Mouse (Mus musculus): ENCODE data around the gene Hivep3.

Hivep3 gene

DNA sequence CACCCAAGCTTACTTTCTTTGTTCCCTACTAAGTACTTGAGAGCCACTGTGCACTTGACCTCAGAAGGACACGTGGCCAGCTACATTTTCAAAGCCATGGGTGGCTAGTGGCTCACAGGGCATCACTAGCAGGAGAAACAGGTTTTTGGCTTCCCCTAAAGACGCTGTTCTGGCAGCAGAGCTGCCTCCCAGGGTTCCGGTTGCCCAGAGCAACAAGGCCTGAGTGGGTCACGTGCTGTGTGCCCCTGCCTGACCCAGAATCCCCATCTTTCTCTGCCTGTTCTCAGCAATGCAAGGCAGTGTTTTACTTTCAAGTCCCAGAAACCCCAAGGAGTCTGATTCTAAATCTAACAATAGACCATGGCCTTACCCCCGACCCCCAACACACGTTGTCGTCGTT is 198.3 kb downstream of the Hivep3 start:
- Histone ChIP-seq H3K36me3 (ENCODE audit: insufficient read depth, low read length) (no peaks in the 10 kb centered on the region), H3K4me3 (replicated peaks; ENCODE audit: low read length) (no peak overlapping the region), H3K4me1 (replicated peaks; ENCODE audit: low read depth, low read length) (no peaks in the 10 kb centered on the region), H3K27me3 (ENCODE audit: insufficient read depth, low read length) (no peaks in the 10 kb centered on the region), H3K9me3 (ENCODE audit: low read length) (peaks cover 7% of the 10 kb centered on the region)
- no peak for TF ChIP-seq CTCF (conservative IDR thresholded peaks at IDR 0.05; ENCODE audit: low read length)
- TF ChIP-seq POU5F1 (IDR thresholded peaks at IDR 0.05; ENCODE audit: borderline replicate concordance, low read length), result no peak
- TF ChIP-seq NANOG (IDR thresholded peaks at IDR 0.05; ENCODE audit: borderline replicate concordance, low read length), result no peak

DNA sequence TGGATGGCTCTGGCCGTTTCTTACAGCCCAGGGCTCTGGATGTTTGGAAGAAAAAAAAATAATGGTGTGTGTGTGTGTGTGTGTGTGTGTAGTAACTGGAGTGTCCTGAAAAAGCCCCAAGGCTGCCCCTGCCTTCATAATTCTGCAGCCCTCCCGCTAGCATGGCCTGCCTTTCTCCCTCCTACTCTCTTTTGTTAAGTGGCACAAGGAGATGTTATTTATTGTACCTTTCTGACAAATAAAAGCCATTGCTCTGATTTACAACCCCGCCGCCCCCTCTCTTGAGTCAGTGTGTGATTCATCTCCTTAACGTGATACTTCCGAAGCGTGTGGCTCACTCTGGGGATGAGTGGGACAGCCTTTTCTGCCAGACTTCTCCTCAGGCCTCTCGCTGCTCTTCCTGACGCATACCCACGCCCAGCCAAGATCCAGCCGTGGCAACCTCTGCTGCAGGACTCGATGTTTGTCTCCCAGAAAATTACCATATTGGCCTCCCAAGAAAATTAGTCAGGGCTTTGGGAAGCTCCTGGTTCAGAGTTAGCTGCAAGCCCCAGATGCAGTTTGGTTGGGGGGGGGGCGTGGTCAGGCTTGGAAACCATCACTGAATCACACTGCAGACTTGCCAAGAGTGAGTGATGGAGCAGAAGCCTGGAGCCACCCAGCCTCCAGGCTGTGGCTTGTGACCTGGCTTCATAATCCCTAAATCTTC is 199.1 kb downstream of the Hivep3 start:
- H3K9me3 ChIP-seq (ENCODE audit: low read length), result peaks cover 7% of the 10 kb centered on the region
- no peak overlapping the region for H3K4me3 ChIP-seq (replicated peaks; ENCODE audit: low read length)
- no peaks in the 10 kb centered on the region for H3K27me3 ChIP-seq (ENCODE audit: insufficient read depth, low read length)
- TF ChIP-seq NANOG (IDR thresholded peaks at IDR 0.05; ENCODE audit: borderline replicate concordance, low read length) (no peak), POU5F1 (IDR thresholded peaks at IDR 0.05; ENCODE audit: borderline replicate concordance, low read length) (no peak)
- H3K4me1 ChIP-seq (replicated peaks; ENCODE audit: low read depth, low read length), result no peaks in the 10 kb centered on the region
- no peaks in the 10 kb centered on the region for H3K36me3 ChIP-seq (ENCODE audit: insufficient read depth, low read length)

DNA sequence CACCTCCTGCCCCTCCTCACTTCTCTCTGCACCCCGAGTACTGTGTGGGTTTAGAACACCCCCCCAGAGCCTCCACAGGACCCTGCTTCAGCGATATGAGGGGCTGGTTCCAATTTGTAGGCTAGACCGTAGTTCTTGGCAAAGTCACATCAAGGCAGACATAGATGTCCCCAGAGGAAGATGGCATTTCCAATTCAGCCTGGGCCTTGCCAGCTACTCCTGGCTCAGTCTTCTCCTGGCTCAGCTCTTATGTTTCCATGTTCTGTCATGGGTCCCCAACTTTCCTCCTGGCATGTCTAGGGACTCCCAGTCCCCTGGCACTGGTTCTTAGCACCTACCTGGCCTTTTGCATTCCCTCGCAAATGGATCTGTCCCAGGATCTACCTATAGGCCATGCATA is 201.3 kb downstream of the Hivep3 start:
- Histone ChIP-seq H3K9me3 (ENCODE audit: low read length) (peaks cover 7% of the 10 kb centered on the region), H3K36me3 (ENCODE audit: insufficient read depth, low read length) (no peaks in the 10 kb centered on the region), H3K4me1 (replicated peaks; ENCODE audit: low read depth, low read length) (peaks cover 1% of the 10 kb centered on the region; the same call in 1 of the 2 replicates), H3K4me3 (replicated peaks; ENCODE audit: low read length) (no peak overlapping the region), H3K27me3 (ENCODE audit: insufficient read depth, low read length) (no peaks in the 10 kb centered on the region)
- TF ChIP-seq NANOG (IDR thresholded peaks at IDR 0.05; ENCODE audit: borderline replicate concordance, low read length) (no peak), POU5F1 (IDR thresholded peaks at IDR 0.05; ENCODE audit: borderline replicate concordance, low read length) (no peak), CTCF (conservative IDR thresholded peaks at IDR 0.05; ENCODE audit: low read length) (no peak)

DNA sequence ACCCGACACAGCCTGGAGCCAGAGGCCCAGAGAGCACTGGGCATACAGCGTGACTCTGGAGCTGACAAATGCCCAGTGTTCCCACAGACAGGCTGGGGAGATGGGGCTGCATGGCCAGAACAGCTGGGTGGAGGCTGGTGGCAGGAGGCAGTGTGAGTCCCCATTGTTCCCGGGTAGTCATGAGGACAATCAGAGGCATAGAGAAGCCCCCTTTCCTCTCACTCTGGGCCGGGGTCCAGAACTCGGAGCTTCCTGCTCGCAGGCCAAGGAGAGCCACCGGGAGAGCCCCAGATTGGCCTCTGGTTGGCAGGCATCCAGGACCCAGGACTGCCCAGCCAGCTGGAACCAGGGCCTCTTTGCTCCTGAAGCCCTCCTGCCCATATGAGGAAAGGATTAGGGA is 204.3 kb downstream of the Hivep3 start:
- H3K4me3 ChIP-seq (replicated peaks; ENCODE audit: low read length), result no peak overlapping the region
- H3K9me3 ChIP-seq (ENCODE audit: low read length), result no peaks in the 10 kb centered on the region
- H3K4me1 ChIP-seq (replicated peaks; ENCODE audit: low read depth, low read length), result peaks cover 3% of the 10 kb centered on the region; the same call in 1 of the 2 replicates
- no peaks in the 10 kb centered on the region for H3K27me3 ChIP-seq (ENCODE audit: insufficient read depth, low read length)
- H3K36me3 ChIP-seq (ENCODE audit: insufficient read depth, low read length), result no peaks in the 10 kb centered on the region
- TF ChIP-seq CTCF (conservative IDR thresholded peaks at IDR 0.05; ENCODE audit: low read length), result no peak
- TF ChIP-seq NANOG (IDR thresholded peaks at IDR 0.05; ENCODE audit: borderline replicate concordance, low read length), result no peak
- TF ChIP-seq POU5F1 (IDR thresholded peaks at IDR 0.05; ENCODE audit: borderline replicate concordance, low read length), result no peak

DNA sequence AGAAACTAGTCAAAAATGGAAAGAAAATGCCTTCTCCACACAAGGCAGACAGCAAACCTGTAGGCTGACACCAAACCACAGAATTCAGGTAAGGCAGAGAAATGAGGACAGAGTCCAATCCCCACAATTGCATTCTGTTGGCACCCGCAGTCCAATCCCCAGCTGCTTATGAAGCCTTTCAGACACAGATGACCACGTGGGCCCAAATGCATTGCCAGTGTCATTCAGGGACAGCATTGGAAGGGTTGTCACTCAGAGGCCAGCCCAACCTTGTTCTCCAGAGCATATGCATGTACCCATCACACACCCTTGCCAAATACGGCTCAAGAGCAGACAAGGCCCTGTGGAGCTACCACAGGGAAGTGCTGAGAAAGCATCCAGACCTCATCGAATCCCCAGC is 204.9 kb downstream of the Hivep3 start:
- Histone ChIP-seq H3K4me1 (replicated peaks; ENCODE audit: low read depth, low read length) (peaks cover 3% of the 10 kb centered on the region; the same call in 1 of the 2 replicates), H3K4me3 (replicated peaks; ENCODE audit: low read length) (no peak overlapping the region), H3K36me3 (ENCODE audit: insufficient read depth, low read length) (no peaks in the 10 kb centered on the region), H3K27me3 (ENCODE audit: insufficient read depth, low read length) (no peaks in the 10 kb centered on the region), H3K9me3 (ENCODE audit: low read length) (no peaks in the 10 kb centered on the region)
- no peak for TF ChIP-seq POU5F1 (IDR thresholded peaks at IDR 0.05; ENCODE audit: borderline replicate concordance, low read length)
- TF ChIP-seq NANOG (IDR thresholded peaks at IDR 0.05; ENCODE audit: borderline replicate concordance, low read length), result no peak
- TF ChIP-seq CTCF (conservative IDR thresholded peaks at IDR 0.05; ENCODE audit: low read length), result no peak

DNA sequence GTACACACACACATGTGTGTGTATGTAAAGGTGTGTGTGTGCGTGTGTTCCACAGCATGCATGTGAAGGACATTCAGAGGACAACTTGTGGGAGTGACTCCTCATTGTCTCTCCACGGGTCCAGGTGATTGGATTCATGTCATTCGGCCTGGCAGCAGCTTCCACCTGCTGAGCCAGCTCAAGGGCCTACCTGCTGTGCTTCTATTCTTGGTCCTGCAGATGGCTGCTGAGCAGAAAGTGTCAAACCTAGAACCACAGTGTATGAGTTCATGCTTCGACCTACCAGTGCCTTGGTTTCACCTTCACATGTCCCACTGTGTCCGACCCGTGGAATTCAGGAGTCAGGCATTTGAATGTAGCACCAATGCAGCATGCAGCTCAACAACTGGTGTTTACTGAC is 206.2 kb downstream of the Hivep3 start:
- no peaks in the 10 kb centered on the region for H3K27me3 ChIP-seq (ENCODE audit: insufficient read depth, low read length)
- H3K4me1 ChIP-seq (replicated peaks; ENCODE audit: low read depth, low read length), result peaks cover 3% of the 10 kb centered on the region; the same call in 1 of the 2 replicates
- H3K9me3 ChIP-seq (ENCODE audit: low read length), result no peaks in the 10 kb centered on the region; the same call in 1 of the 2 replicates
- TF ChIP-seq POU5F1 (IDR thresholded peaks at IDR 0.05; ENCODE audit: borderline replicate concordance, low read length) (no peak), CTCF (conservative IDR thresholded peaks at IDR 0.05; ENCODE audit: low read length) (no peak), NANOG (IDR thresholded peaks at IDR 0.05; ENCODE audit: borderline replicate concordance, low read length) (no peak)
- no peaks in the 10 kb centered on the region for H3K36me3 ChIP-seq (ENCODE audit: insufficient read depth, low read length)
- H3K4me3 ChIP-seq (replicated peaks; ENCODE audit: low read length), result no peak overlapping the region

DNA sequence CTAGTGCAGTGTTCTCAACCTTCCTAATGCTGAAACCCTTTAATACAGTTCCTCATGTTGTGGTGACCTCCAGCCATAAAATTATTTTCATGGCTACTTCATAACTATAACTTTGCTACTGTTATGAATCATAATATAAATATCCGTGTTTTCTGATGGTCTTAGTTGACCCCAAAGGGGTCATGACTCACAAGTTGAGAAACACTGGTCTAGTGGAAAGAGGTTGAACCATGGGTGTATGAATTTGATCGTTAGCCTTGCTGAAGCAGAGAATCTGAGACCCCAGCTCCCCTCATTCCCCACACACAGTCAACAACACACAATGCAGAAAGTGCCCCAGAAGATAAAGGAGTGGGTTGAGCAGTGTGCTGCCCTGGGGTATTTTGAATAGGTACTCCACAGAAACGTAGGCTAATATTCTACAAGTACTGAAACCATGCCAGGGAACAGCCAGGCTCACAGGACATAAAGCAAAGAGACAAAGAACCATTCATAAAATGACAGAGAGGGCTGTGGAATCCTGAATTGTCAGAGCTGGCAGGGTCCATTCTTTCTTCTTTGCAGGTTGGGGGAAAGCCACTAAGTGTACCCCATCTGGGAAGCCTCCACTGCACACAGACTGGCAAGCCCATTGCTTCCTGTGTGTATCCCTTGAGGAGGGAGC is 212.8 kb downstream of the Hivep3 start:
- Histone ChIP-seq H3K4me1 (replicated peaks; ENCODE audit: low read depth, low read length) (peaks cover 7% of the 10 kb centered on the region), H3K27me3 (ENCODE audit: insufficient read depth, low read length) (no peaks in the 10 kb centered on the region), H3K4me3 (replicated peaks; ENCODE audit: low read length) (no peak overlapping the region), H3K36me3 (ENCODE audit: insufficient read depth, low read length) (no peaks in the 10 kb centered on the region), H3K9me3 (ENCODE audit: low read length) (peaks cover 9% of the 10 kb centered on the region)
- no peak for TF ChIP-seq POU5F1 (IDR thresholded peaks at IDR 0.05; ENCODE audit: borderline replicate concordance, low read length)
- TF ChIP-seq NANOG (IDR thresholded peaks at IDR 0.05; ENCODE audit: borderline replicate concordance, low read length), result no peak

DNA sequence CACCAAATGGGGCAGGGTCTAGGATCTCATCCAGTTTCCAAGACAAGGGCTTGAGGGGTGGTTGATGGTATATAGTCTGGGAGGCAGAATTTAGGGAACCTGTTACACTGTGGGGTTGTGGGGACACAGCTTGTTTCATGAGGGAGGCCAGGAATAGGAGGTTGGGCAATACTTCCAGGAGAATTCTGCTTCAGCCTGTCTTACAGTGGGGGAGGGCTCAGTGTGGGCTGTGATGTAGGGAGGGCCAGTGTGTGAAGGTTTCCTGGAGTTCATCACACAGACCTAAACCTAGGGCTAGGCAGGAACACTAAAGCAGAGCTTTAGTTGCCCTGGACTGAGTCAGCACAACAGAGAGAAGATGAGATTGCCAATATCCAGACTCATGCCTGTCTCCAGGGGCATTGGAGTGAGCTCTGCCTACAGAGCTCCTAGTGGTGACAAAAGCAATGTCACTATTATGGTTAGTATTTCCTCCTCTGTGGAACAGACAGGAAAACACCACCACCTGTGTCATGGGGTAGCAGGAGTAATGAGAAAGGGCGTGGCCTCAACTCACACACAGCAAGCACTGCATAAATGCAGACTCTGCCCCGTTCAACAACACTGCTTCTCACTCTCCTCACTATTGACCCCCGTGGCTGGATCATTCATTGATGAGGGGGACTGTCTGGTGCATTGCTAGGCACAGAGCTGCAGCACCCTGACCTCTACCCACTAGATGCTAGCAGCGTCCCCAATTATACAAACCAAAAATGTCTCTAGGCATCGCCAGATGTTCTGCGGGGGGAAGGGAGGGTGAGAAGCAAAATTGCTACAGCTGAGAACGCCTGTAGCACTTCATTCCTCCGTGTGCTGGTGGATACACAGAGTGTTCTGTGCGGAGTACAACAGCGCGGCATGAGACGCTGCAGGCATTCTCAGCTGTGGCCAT is 213.9 kb downstream of the Hivep3 start:
- Histone ChIP-seq H3K4me1 (replicated peaks; ENCODE audit: low read depth, low read length) (peaks cover 7% of the 10 kb centered on the region), H3K9me3 (ENCODE audit: low read length) (peaks cover 13% of the 10 kb centered on the region), H3K27me3 (ENCODE audit: insufficient read depth, low read length) (no peaks in the 10 kb centered on the region), H3K36me3 (ENCODE audit: insufficient read depth, low read length) (no peaks in the 10 kb centered on the region), H3K4me3 (replicated peaks; ENCODE audit: low read length) (peak overlapping the region; percentile 64)
- TF ChIP-seq POU5F1 (IDR thresholded peaks at IDR 0.05; ENCODE audit: borderline replicate concordance, low read length) (no peak), NANOG (IDR thresholded peaks at IDR 0.05; ENCODE audit: borderline replicate concordance, low read length) (no peak), CTCF (conservative IDR thresholded peaks at IDR 0.05; ENCODE audit: low read length) (no peak; the same call in 1 of the 2 replicates)
